Mouse (Mus musculus) ES-E14 (cell line): ENCODE results near the gene Fn1. TPM values are rescaled to one million over a fixed set of nuclear protein-coding genes. Genes with fewer than 3 reads are reported as not detected.

ENCODE experiments used
- DNase-seq: peaks from one replicate; pipeline ENCODE4 v3.0.0-alpha.2; 2013; ENCODE audit warnings: low read depth, low spot score
- H3K27ac ChIP-seq: 2 replicates; pipeline ENCODE4 v1.5.1; 2012; ENCODE audit warnings: low read depth, mild to moderate bottlenecking, low read length, moderate library complexity, mixed read lengths; ENCODE audit not compliant: poor library complexity, insufficient read depth, severe bottlenecking
- H3K36me3 ChIP-seq: 2 replicates; pipeline ENCODE4 v1.6.1; 2012; ENCODE audit warnings: mild to moderate bottlenecking, low read length, moderate library complexity, mixed read lengths; ENCODE audit not compliant: control insufficient read depth, poor library complexity, insufficient read depth, severe bottlenecking
- H3K4me1 ChIP-seq, 2 experiments: fragments of 150-350 bp in 1 of 2; sonication (generic) in 1 of 2; 2 replicates each; pipeline ENCODE4 v1.6.1; 2012; ENCODE audit warnings: low read length in 2 of 2, mild to moderate bottlenecking in 1 of 2, mixed read lengths in 1 of 2; ENCODE audit not compliant: control insufficient read depth in 2 of 2, insufficient read depth in 2 of 2, poor library complexity in 1 of 2
- H3K4me3 ChIP-seq, 2 experiments: fragments of 150-350 bp in 1 of 2; sonication (generic) in 1 of 2; 2 replicates each; pipeline ENCODE4 v1.5.1; 2012; ENCODE audit warnings: low read length in 2 of 2, low read depth in 1 of 2, mild to moderate bottlenecking in 1 of 2, mixed read lengths in 1 of 2; ENCODE audit not compliant: insufficient read depth in 1 of 2, poor library complexity in 1 of 2, severe bottlenecking in 1 of 2
- H3K9ac ChIP-seq: 2 replicates; pipeline ENCODE4 v1.6.1; 2012; ENCODE audit warnings: low read depth, mild to moderate bottlenecking, low read length, mixed read lengths; ENCODE audit not compliant: poor library complexity, insufficient read depth, severe bottlenecking
- H3K9me3 ChIP-seq: fragments of 150-350 bp; sonication (generic); 2 replicates; pipeline ENCODE4 v1.6.1; 2012; ENCODE audit warnings: low read depth, mild to moderate bottlenecking, low read length; ENCODE audit not compliant: control insufficient read depth, insufficient read depth
- CHD2 ChIP-seq: IDR thresholded peaks from 2 replicates; pipeline ENCODE4 v1.6.1; 2014; ENCODE audit warnings: mild to moderate bottlenecking, low read depth, low read length, inconsistent platforms
- HCFC1 ChIP-seq: IDR thresholded peaks from 2 replicates; pipeline ENCODE4 v1.6.1; 2012; ENCODE audit warnings: low read length, inconsistent platforms, borderline replicate concordance; ENCODE audit not compliant: insufficient read depth
- MAFK ChIP-seq: IDR thresholded peaks from 2 replicates; pipeline ENCODE4 v1.6.1; 2014; ENCODE audit warnings: mild to moderate bottlenecking, low read depth, low read length, inconsistent platforms; ENCODE audit not compliant: insufficient read depth
- ZC3H11A ChIP-seq: IDR thresholded peaks from 2 replicates; pipeline ENCODE4 v1.6.1; 2012; ENCODE audit warnings: low read depth, mild to moderate bottlenecking, inconsistent platforms, low read length, borderline replicate concordance
- ZNF384 ChIP-seq: IDR thresholded peaks from 2 replicates; pipeline ENCODE4 v1.6.1; 2012; ENCODE audit warnings: low read depth, low read length, inconsistent platforms
- in situ Hi-C, 2 experiments: fragments of 600-800 bp; cut with MboI; formaldehyde crosslinking; loops; one replicate each; pipeline ENCODE4 v1.15.1; 2025; ENCODE audit warnings: low sequenced_read_pairs in 2 of 2, inconsistent platforms in 1 of 2; ENCODE audit not compliant: unreplicated experiment in 2 of 2
- total RNA-seq: library from RNA; depleted of rRNA; stranded (reverse); fragments of 300-350 nt; gene quantifications from 2 replicates; pipeline ENCODE4 v1.2.3, GENCODE M21; 2012

Gene Fn1
- total RNA-seq, 1 experiment: 491 TPM

DNA sequence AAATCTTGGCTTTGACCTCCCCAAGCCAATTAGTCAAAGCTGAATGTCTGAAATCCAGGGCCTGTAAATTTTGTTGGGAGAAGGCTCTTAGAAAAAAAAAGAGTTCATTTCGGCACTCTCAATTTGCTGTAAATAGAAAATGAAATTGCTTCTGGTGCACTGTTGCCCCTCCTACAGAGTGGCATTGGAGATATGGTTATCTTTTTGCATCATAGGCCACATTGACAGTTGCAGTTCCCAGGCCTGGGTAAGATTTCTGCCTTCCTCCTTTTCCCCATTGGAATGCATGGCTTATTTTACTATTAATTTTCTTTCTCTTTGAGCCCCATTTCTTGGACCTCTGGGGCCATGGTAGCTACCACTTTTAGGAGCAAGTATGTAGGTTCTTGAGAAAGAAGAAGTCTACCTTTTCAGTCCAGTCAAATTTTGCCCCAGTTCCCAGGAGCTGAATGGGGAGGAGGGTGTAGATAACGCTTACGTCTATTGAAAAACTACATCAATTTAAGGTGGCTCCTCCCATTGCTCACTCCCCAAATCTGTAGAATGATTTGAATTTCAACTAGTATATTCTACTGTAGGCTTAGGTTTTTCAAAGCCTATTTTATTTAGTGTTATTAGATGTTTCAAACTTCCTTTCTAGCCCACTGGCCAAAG, 35.4 kb upstream of the Fn1 start:
- Histone ChIP-seq H3K36me3 (no peaks in the 10 kb centered on the region), H3K9me3 (no peaks in the 10 kb centered on the region), H3K27ac (no peak overlapping the region), H3K9ac (no peak overlapping the region), H3K4me1 (peaks cover 3 to 7% of the 10 kb centered on the region in 2 experiments; a peak in 2 of 4 replicates), H3K4me3 (no peak overlapping the region)
- in situ Hi-C loops: no loop called here
- TF ChIP-seq CHD2 (no peak), HCFC1 (no peak), ZC3H11A (no peak), MAFK (no peak), ZNF384 (no peak)
- DNase-seq: no peak

DNA sequence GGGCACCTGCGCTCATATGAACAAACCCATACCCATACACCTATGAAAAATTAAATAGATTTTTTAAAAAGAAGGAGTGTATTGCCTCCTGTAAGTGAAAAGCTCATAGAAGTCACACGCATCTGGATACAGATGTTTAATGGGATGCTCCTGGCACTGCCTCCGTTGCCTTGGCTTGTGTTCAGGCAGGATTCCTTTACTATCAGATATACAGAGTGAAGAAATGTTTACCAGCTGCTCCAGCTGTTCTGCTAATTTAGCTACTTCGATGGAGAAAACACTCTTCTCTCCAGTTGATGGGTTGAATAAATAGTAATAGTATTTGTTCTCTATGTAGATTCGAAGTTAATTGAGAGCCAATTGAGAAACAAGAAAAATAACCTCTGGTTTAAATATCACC, 33.8 kb upstream of the Fn1 start:
- H3K4me1 ChIP-seq: 0 out of 4 replicates have a peak, but pooled peaks cover 1 to 2% of the 10 kb centered on the region in 2 experiments
- no peaks in the 10 kb centered on the region for H3K36me3 ChIP-seq
- H3K9ac ChIP-seq: no peak overlapping the region
- H3K9me3 ChIP-seq: no peaks in the 10 kb centered on the region
- no peak overlapping the region for H3K27ac ChIP-seq
- TF ChIP-seq MAFK: no peak
- no peak for TF ChIP-seq ZNF384
- TF ChIP-seq ZC3H11A: no peak
- no peak for TF ChIP-seq HCFC1
- TF ChIP-seq CHD2: no peak
- H3K4me3 ChIP-seq: no peak overlapping the region
- in situ Hi-C loops: no loop called here
- no peak for DNase-seq

DNA sequence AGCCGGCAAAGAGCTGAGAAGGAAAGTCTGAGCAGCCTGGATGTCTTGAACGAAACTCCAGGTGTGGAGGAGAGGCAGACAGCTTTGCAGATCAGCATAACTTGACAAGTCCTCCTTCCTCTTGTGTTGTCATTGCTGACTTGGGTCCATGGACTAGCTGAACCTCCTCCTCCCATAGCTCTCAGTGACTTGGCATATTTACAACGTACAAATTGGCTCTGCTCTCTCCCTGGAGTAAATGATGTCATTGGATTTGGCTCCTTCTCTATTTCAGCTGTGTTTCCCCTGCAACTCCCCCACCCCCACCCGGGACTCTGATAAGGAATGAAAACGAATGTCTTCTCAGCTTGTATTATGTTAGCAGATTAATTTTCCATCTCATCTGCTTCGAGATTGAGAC, 30.7 kb upstream of the Fn1 start:
- DNase-seq: no peak
- TF ChIP-seq MAFK (no peak), CHD2 (no peak), ZNF384 (no peak), HCFC1 (no peak), ZC3H11A (no peak)
- H3K9ac ChIP-seq: no peak overlapping the region
- peaks cover 0 to 2% of the 10 kb centered on the region in 2 experiments; a peak in 1 of 4 replicates for H3K4me1 ChIP-seq
- H3K36me3 ChIP-seq: no peaks in the 10 kb centered on the region
- H3K9me3 ChIP-seq: no peaks in the 10 kb centered on the region
- in situ Hi-C loops: no loop called here
- no peak overlapping the region for H3K27ac ChIP-seq
- no peak overlapping the region for H3K4me3 ChIP-seq

DNA sequence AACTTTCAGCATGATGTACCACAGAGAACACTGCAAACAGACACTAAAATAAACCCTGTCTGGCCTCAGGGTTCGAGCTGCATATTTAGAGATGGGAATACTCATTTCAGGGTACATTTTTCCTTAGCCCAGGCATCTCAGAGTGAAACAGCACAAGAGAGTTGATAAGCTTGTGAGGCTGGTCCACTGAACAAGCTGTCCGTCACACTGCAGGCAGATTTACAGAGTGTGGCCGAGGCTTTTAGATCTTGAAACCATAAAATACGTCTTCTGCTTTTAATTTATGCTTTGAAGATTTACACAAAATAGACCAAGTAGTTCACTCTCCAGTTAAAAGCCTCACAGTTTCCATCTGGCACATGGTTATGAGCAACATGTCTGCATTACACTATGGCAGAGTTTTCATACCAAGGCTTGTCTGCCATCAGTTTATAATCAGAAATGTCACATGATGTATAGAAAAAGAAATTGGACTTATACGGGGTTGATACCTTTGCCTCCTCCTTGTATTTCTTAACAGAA, 29.3 kb upstream of the Fn1 start:
- in situ Hi-C loops: no loop called here
- no peak overlapping the region for H3K4me3 ChIP-seq
- TF ChIP-seq ZNF384 (no peak), CHD2 (no peak), HCFC1 (no peak), MAFK (no peak), ZC3H11A (no peak)

More for the DNA sequence above, 29.3 kb upstream of the Fn1 start:
- no peak overlapping the region for H3K9ac ChIP-seq
- peaks cover 0 to 2% of the 10 kb centered on the region in 2 experiments; a peak in 1 of 4 replicates for H3K4me1 ChIP-seq
- no peak overlapping the region for H3K27ac ChIP-seq
- H3K9me3 ChIP-seq: no peaks in the 10 kb centered on the region
- no peak for DNase-seq
- H3K36me3 ChIP-seq: no peaks in the 10 kb centered on the region
